Mouse (Mus musculus): Measurements from ENCODE around the gene Entr1. TPM values are rescaled to one million over a fixed set of nuclear protein-coding genes. Genes with fewer than 3 reads are reported as not detected.

Gene Entr1
- polyA plus RNA-seq, 1 experiment from 2014 or later = 132 TPM

GRCm38 (mm10) chr2:26338302-26339203 is 50.6 kb downstream of the Entr1 start:
- H3K4me3 ChIP-seq (ENCODE audit: low read depth, low read length) = no peak overlapping the region
- no peak for DNase-seq (ENCODE audit: low spot score)
- no peaks in the 10 kb centered on the region for H3K27me3 ChIP-seq (ENCODE audit: control insufficient read depth, insufficient read depth, low read length)
- H3K4me1 ChIP-seq (ENCODE audit: control insufficient read depth, insufficient read depth, low read length) = no peaks in the 10 kb centered on the region
- H3K27ac ChIP-seq (replicated peaks; ENCODE audit: low read depth, low read length) = no peak overlapping the region
- no peak overlapping the region for H3K4me2 ChIP-seq (ENCODE audit: low read depth, low read length)
- WGBS = 91% methylated on average over 8 of the region's 13 CpGs
- H3K9ac ChIP-seq (replicated peaks; ENCODE audit: low read length) = no peak overlapping the region
- H3K9me3 ChIP-seq (replicated peaks; ENCODE audit: control insufficient read depth, low read length) = no peaks in the 10 kb centered on the region
- ATAC-seq (replicated peaks; ENCODE audit: insufficient number of reproducible peaks, low FRiP score, low TSS enrichment, low read depth) = no peak
- H3K36me3 ChIP-seq (replicated peaks; ENCODE audit: control insufficient read depth, insufficient read depth, low read depth, low read length) = peaks cover 13% of the 10 kb centered on the region

Other genes starting within 250 kb of the Entr1 start
- gene Lhx3, start 181.0 kb downstream of the Entr1 start, polyA plus RNA-seq (2014; fragmentation: Nextera tagmentation; extraction: Ambion mirVana) = 1.3 and 3.3 TPM in 2 replicates
- 11.3 and 12.1 TPM in 2 replicates for gene Qsox2, start 151.8 kb downstream of the Entr1 start, polyA plus RNA-seq (2014; fragmentation: Nextera tagmentation; extraction: Ambion mirVana)
- gene Ccdc187, start 94.8 kb downstream of the Entr1 start, polyA plus RNA-seq (2014; fragmentation: Nextera tagmentation; extraction: Ambion mirVana) = 0.13 TPM in 1 of 2 replicates, not detected in the other
- 31.7 and 39.9 TPM in 2 replicates for gene Gpsm1, start 73.8 kb downstream of the Entr1 start, polyA plus RNA-seq (2014; fragmentation: Nextera tagmentation; extraction: Ambion mirVana)
- 25.1 and 29.8 TPM in 2 replicates for gene Dnlz, start 37.2 kb downstream of the Entr1 start, polyA plus RNA-seq (2014; fragmentation: Nextera tagmentation; extraction: Ambion mirVana)
- gene Card9, start 28.4 kb downstream of the Entr1 start, polyA plus RNA-seq (2014; fragmentation: Nextera tagmentation; extraction: Ambion mirVana) = 0.40 and 0.41 TPM in 2 replicates
- 17.9 and 18.6 TPM in 2 replicates for gene Snapc4, start 8.7 kb downstream of the Entr1 start, polyA plus RNA-seq (2014; fragmentation: Nextera tagmentation; extraction: Ambion mirVana)
- 100 and 103 TPM in 2 replicates for gene Pmpca, start within 50 bp of the Entr1 start, polyA plus RNA-seq (2014; fragmentation: Nextera tagmentation; extraction: Ambion mirVana)
- gene Inpp5e, start 19.9 kb upstream of the Entr1 start, polyA plus RNA-seq (2014; fragmentation: Nextera tagmentation; extraction: Ambion mirVana) = 19.0 and 22.9 TPM in 2 replicates
- 30.4 and 33.3 TPM in 2 replicates for gene Sec16a, start 55.9 kb upstream of the Entr1 start, polyA plus RNA-seq (2014; fragmentation: Nextera tagmentation; extraction: Ambion mirVana)
- 17.2 and 17.7 TPM in 2 replicates for gene Notch1, start 127.3 kb upstream of the Entr1 start, polyA plus RNA-seq (2014; fragmentation: Nextera tagmentation; extraction: Ambion mirVana)
- 54.3 and 74.6 TPM in 2 replicates for gene Egfl7, start 190.7 kb upstream of the Entr1 start, polyA plus RNA-seq (2014; fragmentation: Nextera tagmentation; extraction: Ambion mirVana)
- not detected in 2 replicates for gene Gm20532, start 197.3 kb upstream of the Entr1 start, polyA plus RNA-seq (2014; fragmentation: Nextera tagmentation; extraction: Ambion mirVana)
- gene Agpat2, start 215.1 kb upstream of the Entr1 start, polyA plus RNA-seq (2014; fragmentation: Nextera tagmentation; extraction: Ambion mirVana) = 8.7 and 13.1 TPM in 2 replicates
- 40.4 and 44.4 TPM in 2 replicates for gene Fam69b, start 239.1 kb upstream of the Entr1 start, polyA plus RNA-seq (2014; fragmentation: Nextera tagmentation; extraction: Ambion mirVana)